In the genomic region with DNA sequence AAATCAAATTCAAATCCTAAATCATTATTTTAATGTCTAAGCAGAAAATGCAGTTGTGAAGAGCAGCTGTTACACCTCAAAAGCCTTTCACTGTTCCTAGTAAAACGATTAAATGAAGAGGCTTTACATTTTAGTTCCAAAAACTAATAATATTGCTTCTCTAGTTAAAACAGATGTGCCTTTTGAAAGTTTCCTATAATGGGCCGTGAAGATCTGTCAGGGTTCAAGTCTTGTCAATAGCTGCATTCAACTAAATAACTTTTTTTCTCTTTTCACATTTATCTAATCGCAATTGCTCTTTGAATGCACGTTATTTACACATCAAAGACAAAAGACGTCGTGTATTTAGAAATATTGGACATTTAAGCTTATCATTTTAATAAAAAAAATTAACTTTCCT, we compare ENCODE assay signal across 8 mouse cellular contexts. TPM values are rescaled to one million over a fixed set of nuclear protein-coding genes. Genes with fewer than 3 reads are reported as not detected.
DNase-seq lines count a peak whose midpoint lies in the region; ATAC-seq and TF ChIP-seq lines count a peak whose summit lies in the region.

No protein-coding gene starts in this region.

- no peaks in the 10 kb centered on the region for H3K9me3 ChIP-seq in heart, postnatal 0 days (replicated peaks; ENCODE audit: control insufficient read depth, low read length)
- no peaks in the 10 kb centered on the region for H3K9me3 ChIP-seq in hindbrain, embryonic 10.5 days

- TF ChIP-seq CTCF in heart, postnatal 0 days (IDR thresholded peaks at IDR 0.05; ENCODE audit: low read depth): no peak

- peak overlapping the region; percentile 100 for H3K27ac ChIP-seq in heart, postnatal 0 days (ENCODE audit: low read depth)
- H3K27ac ChIP-seq in hindbrain, embryonic 10.5 days: peak overlapping the region; percentile 100

- peak overlapping the region; percentile 96; the same call in 1 of the 2 replicates for H3K9ac ChIP-seq in heart, postnatal 0 days (replicated peaks; ENCODE audit: low read depth, low read length)

- no peaks in the 10 kb centered on the region for H3K36me3 ChIP-seq in heart, postnatal 0 days (replicated peaks; ENCODE audit: control insufficient read depth, insufficient read depth, low read length)
- no peaks in the 10 kb centered on the region for H3K36me3 ChIP-seq in hindbrain, embryonic 10.5 days

- H3K4me1 ChIP-seq in heart, postnatal 0 days (ENCODE audit: control insufficient read depth, insufficient read depth): peaks cover 3% of the 10 kb centered on the region; the same call in 1 of the 2 replicates
- peaks cover 23% of the 10 kb centered on the region for H3K4me1 ChIP-seq in hindbrain, embryonic 10.5 days (replicated peaks)

- H3K4me2 ChIP-seq in heart, postnatal 0 days (ENCODE audit: low read depth, low read length): peak overlapping the region; percentile 61

- WGBS in heart, postnatal 0 days: 28% methylated on average over 6 of the region's 6 CpGs
- 19% methylated on average over 6 of the region's 6 CpGs for WGBS in hindbrain, embryonic 10.5 days

- H3K4me3 ChIP-seq in heart, postnatal 0 days (ENCODE audit: low read depth, low read length): peak overlapping the region; percentile 82
- H3K4me3 ChIP-seq in hindbrain, embryonic 10.5 days: peak overlapping the region; percentile 80

- H3K27me3 ChIP-seq in heart, postnatal 0 days (ENCODE audit: control insufficient read depth, insufficient read depth, low read length): no peaks in the 10 kb centered on the region
- no peaks in the 10 kb centered on the region for H3K27me3 ChIP-seq in hindbrain, embryonic 10.5 days (ENCODE audit: insufficient read depth, poor library complexity, severe bottlenecking)

- DNase-seq in heart, postnatal 0 days (ENCODE audit: low spot score): peak; percentile 23
- no peak for DNase-seq in heart, postnatal 4 days
- DNase-seq in MN1 (ENCODE audit: low spot score): peak; percentile 13
- no peak for DNase-seq in hindbrain, embryonic 10.5 days (ENCODE audit: low spot score)
- DNase-seq in mesoderm, embryonic 11.5 days (ENCODE audit: low read depth, low spot score): peak; percentile 12
- no peak for DNase-seq in cerebellum, adult 8-10 months
- DNase-seq in urinary bladder, adult 2 months (ENCODE audit: low spot score): no peak
- no peak for DNase-seq in cerebellum, postnatal 36 days

- TF ChIP-seq EP300 in heart, postnatal 0 days (IDR thresholded peaks at IDR 0.05; ENCODE audit: low read depth): no peak

- ATAC-seq in heart, postnatal 0 days (ENCODE audit: insufficient read depth, low read depth): no peak

RNA-seq across cellular contexts. Expression of gene Zc3h6, which starts 1.0 kb away (rescaled TPM):
- 1.7 and 1.8 TPM in 2 replicates for total RNA-seq in heart, postnatal 0 days (2014; rRNA removed; ENCODE audit: low replicate concordance)
- 3.0 and 3.2 TPM in 2 replicates for polyA plus RNA-seq in heart, postnatal 0 days (2015; fragmentation: Nextera tagmentation; extraction: Ambion mirVana)
- 1 to 10 TPM; 3.6 to 5.1 TPM for total RNA-seq in heart, postnatal 4 days (2021)
- 1.4 and 2.2 TPM in 2 replicates for polyA plus RNA-seq in hindbrain, embryonic 10.5 days (2016; fragmentation: Nextera tagmentation; extraction: Ambion mirVana)
- 2.4 and 4.6 TPM in 2 replicates for polyA plus RNA-seq in urinary bladder, adult 2 months (2012; rRNA removed)

RNA-seq across cellular contexts. Expression of gene Gm10762, which starts 1.3 kb away (rescaled TPM):
- total RNA-seq in heart, postnatal 0 days (2014; rRNA removed; ENCODE audit: low replicate concordance): 7.7 and 31.0 TPM in 2 replicates
- polyA plus RNA-seq in heart, postnatal 0 days (2015; fragmentation: Nextera tagmentation; extraction: Ambion mirVana): 15.0 and 19.0 TPM in 2 replicates
- 10 to 100 TPM; 12.0 to 14.9 TPM for total RNA-seq in heart, postnatal 4 days (2021)
- 14.3 and 16.9 TPM in 2 replicates for polyA plus RNA-seq in hindbrain, embryonic 10.5 days (2016; fragmentation: Nextera tagmentation; extraction: Ambion mirVana)
- polyA plus RNA-seq in urinary bladder, adult 2 months (2012; rRNA removed): 3.8 and 4.0 TPM in 2 replicates

RNA-seq across cellular contexts. Expression of gene Zc3h8, which starts 22.4 kb away (rescaled TPM):
- total RNA-seq in heart, postnatal 0 days (2014; rRNA removed; ENCODE audit: low replicate concordance): 1.4 TPM in 1 of 2 replicates, not detected in the other
- polyA plus RNA-seq in heart, postnatal 0 days (2015; fragmentation: Nextera tagmentation; extraction: Ambion mirVana): 6.8 and 7.3 TPM in 2 replicates
- 1 to 10 TPM; 3.0 to 3.3 TPM for total RNA-seq in heart, postnatal 4 days (2021)
- polyA plus RNA-seq in hindbrain, embryonic 10.5 days (2016; fragmentation: Nextera tagmentation; extraction: Ambion mirVana): 6.8 and 8.5 TPM in 2 replicates
- 4.1 and 4.2 TPM in 2 replicates for polyA plus RNA-seq in urinary bladder, adult 2 months (2012; rRNA removed)

Comparison
In these comparisons a context has a peak if more than half of its experiments do, and no peak if none do; other contexts are left out.
1. DNase-seq: peak in heart, postnatal 0 days (single experiment), MN1 (single experiment) and mesoderm, embryonic 11.5 days (single experiment); none in heart, postnatal 4 days (single experiment), hindbrain, embryonic 10.5 days (single experiment), cerebellum, adult 8-10 months (single experiment), urinary bladder, adult 2 months (single experiment) and cerebellum, postnatal 36 days (0 of 2).